Mouse (Mus musculus): ENCODE results near the gene Serpina5. TPM values are rescaled to one million over a fixed set of nuclear protein-coding genes. Genes with fewer than 3 reads are reported as not detected.

The Serpina5 gene
- polyA plus RNA-seq, 1 experiment from 2014 or later, result not detected

DNA sequence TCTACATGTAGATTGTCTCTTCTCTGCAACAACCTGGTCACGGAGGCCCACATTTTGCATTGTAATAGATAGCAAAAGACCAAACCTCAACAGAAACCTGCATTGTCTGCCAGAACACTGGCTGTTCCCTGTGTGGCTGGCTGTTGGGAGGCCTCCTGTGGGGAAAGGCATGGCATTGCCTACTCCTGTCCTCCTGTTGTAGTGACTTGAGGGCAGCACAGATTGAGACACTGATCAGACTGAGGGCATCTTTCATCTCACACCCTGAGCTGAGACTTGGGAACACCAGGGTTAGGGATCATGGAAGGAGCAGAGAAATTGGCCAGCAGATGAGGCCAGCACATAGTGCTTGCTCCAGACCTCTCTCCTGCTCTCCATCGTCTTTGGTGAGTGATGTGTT is 37.3 kb downstream of the Serpina5 start:
- Histone ChIP-seq H3K36me3 (no peaks in the 10 kb centered on the region), H3K4me1 (replicated peaks) (no peaks in the 10 kb centered on the region), H3K4me2 (no peak overlapping the region), H3K27me3 (no peaks in the 10 kb centered on the region), H3K27ac (replicated peaks) (no peak overlapping the region), H3K9me3 (no peaks in the 10 kb centered on the region), H3K4me3 (no peak overlapping the region), H3K9ac (no peak overlapping the region)
- WGBS, result 81% methylated on average over 2 of the region's 2 CpGs
- no peak for ATAC-seq (ENCODE audit: low FRiP score, low read depth)

DNA sequence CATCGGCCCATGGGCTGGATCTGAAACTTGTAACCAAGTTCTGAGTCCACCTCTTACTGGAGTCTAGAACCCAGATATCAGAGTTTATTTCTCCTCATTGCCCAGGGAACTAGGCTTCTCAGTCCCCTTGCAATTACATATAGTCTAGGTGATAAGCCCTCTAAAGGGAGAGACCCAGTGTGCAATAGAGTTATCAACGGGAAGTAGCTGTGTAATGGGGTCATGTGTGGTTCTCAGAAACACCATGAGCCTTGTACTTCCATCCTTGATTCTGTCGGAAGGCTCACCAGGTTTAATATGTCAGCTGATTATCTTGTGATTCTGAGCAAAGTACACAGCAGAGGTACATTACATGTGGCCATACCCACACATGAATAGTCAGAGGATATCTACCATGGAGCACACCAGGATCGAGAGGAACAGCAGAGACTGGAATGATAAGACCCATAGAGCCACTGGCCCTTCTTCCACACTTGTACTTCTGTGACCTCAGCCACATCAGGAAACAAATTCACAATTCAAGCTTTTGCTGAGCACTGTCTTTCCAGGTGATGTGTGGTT is 39.7 kb downstream of the Serpina5 start:
- H3K4me3 ChIP-seq, result no peak overlapping the region
- H3K27ac ChIP-seq (replicated peaks), result no peak overlapping the region
- H3K36me3 ChIP-seq, result no peaks in the 10 kb centered on the region
- no peaks in the 10 kb centered on the region for H3K27me3 ChIP-seq
- no peak overlapping the region for H3K4me2 ChIP-seq
- ATAC-seq (ENCODE audit: low FRiP score, low read depth), result no peak
- H3K9ac ChIP-seq, result no peak overlapping the region
- WGBS, result 94% methylated on average over 4 of the region's 4 CpGs
- no peaks in the 10 kb centered on the region for H3K9me3 ChIP-seq
- no peaks in the 10 kb centered on the region for H3K4me1 ChIP-seq (replicated peaks)

DNA sequence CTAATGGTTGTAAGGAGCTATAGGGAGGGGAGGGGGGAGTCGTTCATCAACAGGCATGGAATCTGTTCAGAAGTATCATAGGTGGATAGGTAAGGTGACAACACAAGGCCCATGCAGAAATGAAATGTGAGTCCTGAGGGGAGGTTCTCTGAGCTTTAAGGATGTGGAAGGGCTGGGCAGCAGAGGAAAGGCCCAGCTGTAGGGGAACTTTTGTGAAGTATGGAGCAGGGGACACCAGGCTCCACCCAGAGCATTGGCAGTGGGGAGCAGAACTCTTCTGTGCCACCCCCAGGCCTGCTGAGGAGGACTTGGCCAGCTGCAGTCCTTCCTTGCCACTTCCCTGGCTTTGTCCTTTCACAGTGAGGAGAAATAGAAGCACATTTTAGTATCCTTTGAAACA is 40.6 kb downstream of the Serpina5 start:
- WGBS, result 93% methylated on average over 1 of the region's 1 CpGs

DNA sequence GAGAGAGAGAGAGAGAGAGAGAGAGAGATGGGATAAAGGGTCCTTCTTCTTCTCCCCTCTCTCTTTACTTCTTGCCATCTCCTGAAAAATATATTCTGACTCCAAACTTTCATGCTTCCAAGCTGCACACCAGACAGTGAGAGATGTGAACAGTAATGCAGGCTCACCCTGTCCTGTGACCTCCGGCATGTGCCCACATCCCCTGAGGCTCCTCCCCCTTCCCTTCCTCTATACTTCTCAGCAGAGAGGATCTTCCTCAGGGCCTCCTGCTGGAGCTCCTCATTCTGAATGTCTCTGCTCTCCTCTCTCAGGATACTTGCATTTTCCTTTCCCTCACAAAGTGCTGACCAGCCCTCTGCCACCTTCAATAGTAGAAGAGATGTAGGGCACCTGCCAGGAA is 41.5 kb downstream of the Serpina5 start:
- ATAC-seq (ENCODE audit: low FRiP score, low read depth), result no peak

More for the DNA sequence above, 40.6 kb downstream of the Serpina5 start:
- Histone ChIP-seq H3K36me3 (no peaks in the 10 kb centered on the region), H3K27ac (replicated peaks) (no peak overlapping the region), H3K4me2 (no peak overlapping the region), H3K4me3 (no peak overlapping the region), H3K9me3 (no peaks in the 10 kb centered on the region), H3K27me3 (no peaks in the 10 kb centered on the region), H3K4me1 (replicated peaks) (no peaks in the 10 kb centered on the region), H3K9ac (no peak overlapping the region)
- ATAC-seq (ENCODE audit: low FRiP score, low read depth), result no peak

DNA sequence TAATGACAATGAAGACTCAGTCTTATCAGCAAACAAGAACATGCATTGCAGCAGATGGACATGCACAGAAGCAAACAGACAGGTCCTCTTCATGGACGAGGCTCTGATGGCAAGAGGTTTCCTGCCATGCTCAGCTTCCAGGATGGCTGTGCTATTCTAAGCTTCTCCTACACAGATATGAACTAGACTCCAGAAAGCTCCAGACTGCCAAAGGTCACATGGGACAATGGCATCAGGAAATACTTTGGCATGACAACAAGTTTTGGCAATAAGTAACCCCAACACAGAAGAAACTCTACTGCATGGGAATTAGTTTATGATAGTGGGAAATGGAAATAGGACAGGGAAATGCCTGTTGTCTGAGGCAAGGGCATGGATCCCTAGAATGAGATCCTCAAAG is 42.4 kb downstream of the Serpina5 start:
- H3K4me3 ChIP-seq, result no peak overlapping the region
- H3K9ac ChIP-seq, result no peak overlapping the region
- 91% methylated on average over 1 of the region's 1 CpGs for WGBS
- H3K36me3 ChIP-seq, result no peaks in the 10 kb centered on the region
- H3K27me3 ChIP-seq, result no peaks in the 10 kb centered on the region
- no peak overlapping the region for H3K4me2 ChIP-seq
- no peak for ATAC-seq (ENCODE audit: low FRiP score, low read depth)
- H3K9me3 ChIP-seq, result no peaks in the 10 kb centered on the region
- no peaks in the 10 kb centered on the region for H3K4me1 ChIP-seq (replicated peaks)
- no peak overlapping the region for H3K27ac ChIP-seq (replicated peaks)

More for the DNA sequence above, 41.5 kb downstream of the Serpina5 start:
- Histone ChIP-seq H3K4me1 (replicated peaks) (no peaks in the 10 kb centered on the region), H3K27ac (replicated peaks) (no peak overlapping the region), H3K9ac (no peak overlapping the region), H3K4me3 (no peak overlapping the region), H3K36me3 (no peaks in the 10 kb centered on the region), H3K4me2 (no peak overlapping the region), H3K27me3 (no peaks in the 10 kb centered on the region), H3K9me3 (no peaks in the 10 kb centered on the region)
- WGBS, result 73% methylated on average over 1 of the region's 1 CpGs

DNA sequence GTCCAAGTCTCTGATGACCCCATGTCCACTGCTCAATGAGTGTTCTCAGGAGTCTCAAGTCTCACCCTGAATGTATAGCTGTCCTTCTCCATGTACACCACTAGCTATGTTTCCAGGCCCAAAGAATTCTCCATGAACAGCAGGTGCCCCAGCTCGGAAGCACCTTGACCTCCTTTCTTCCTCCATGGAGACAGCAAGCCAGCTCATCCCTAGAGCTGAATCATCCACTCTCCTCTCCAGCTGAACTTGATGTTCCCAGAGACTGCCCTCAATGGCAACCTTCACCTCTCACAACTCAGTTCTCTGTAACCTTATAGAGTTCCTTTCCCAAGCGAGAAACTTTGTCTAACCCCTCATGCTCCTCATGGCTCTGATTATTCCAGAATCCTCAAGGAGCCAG is 44.7 kb downstream of the Serpina5 start:
- no peaks in the 10 kb centered on the region for H3K36me3 ChIP-seq
- no peak overlapping the region for H3K9ac ChIP-seq
- H3K27ac ChIP-seq (replicated peaks), result no peak overlapping the region
- H3K27me3 ChIP-seq, result no peaks in the 10 kb centered on the region
- no peaks in the 10 kb centered on the region for H3K4me1 ChIP-seq (replicated peaks)
- H3K4me2 ChIP-seq, result no peak overlapping the region
- 91% methylated on average over 2 of the region's 2 CpGs for WGBS
- no peaks in the 10 kb centered on the region for H3K9me3 ChIP-seq
- H3K4me3 ChIP-seq, result no peak overlapping the region
- ATAC-seq (ENCODE audit: low FRiP score, low read depth), result no peak

DNA sequence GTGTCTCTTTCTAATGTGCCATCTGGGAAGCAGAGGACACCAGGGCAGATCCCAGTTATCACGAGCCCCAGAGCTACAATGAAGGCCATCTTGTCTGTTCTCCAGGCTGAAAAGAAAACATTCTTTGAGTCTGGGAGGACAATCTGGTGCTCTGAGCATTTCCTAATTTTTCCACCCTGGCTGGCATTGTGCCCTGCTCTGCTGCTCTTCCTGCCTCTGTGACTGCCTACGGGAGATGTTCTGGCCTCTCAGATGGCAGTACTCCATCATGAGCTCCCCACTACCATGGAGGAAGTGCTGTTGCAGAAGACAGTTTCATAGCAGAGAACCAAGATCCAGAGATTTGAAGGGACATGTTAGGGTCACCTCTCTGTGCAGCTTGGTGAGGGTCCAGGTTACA is 51.1 kb downstream of the Serpina5 start:
- no peak overlapping the region for H3K9ac ChIP-seq
- ATAC-seq (ENCODE audit: low FRiP score, low read depth), result no peak
- H3K36me3 ChIP-seq, result no peaks in the 10 kb centered on the region
- no peaks in the 10 kb centered on the region for H3K27me3 ChIP-seq
- H3K4me1 ChIP-seq (replicated peaks), result no peaks in the 10 kb centered on the region
- H3K4me3 ChIP-seq, result no peak overlapping the region
- H3K4me2 ChIP-seq, result no peak overlapping the region
- no peak overlapping the region for H3K27ac ChIP-seq (replicated peaks)
- H3K9me3 ChIP-seq, result no peaks in the 10 kb centered on the region
- WGBS, result 86% methylated on average over 2 of the region's 2 CpGs

DNA sequence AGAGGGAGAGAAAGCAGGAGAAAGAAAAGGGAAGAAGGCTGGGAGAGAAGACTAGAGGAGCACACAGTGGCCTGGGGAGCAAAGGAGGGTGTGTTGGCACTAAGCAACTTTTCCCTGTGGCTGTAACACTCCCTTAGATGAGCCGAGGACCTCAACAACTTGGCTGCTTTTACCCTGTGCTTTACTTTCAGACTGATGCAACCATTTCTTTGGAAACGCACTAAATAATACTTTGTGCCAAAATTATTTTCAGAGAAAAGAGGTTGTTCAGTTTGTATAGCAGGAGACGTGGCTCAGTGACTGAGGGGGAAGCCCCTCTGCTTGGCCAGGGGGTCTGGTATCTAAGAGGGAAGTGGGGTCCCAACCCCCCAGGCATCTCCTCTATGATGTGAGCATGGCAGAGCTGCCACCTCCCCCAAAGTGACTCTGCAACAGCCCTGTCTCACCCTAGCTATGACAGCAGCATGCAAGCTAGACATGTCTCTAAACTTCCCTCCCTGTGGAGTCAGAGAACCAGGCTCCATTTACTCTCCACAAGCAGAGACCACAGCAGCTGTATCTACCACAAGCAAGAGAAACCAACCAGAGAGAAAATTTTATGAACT is 52.2 kb downstream of the Serpina5 start:
- ATAC-seq (ENCODE audit: low FRiP score, low read depth), result no peak
- H3K36me3 ChIP-seq, result no peaks in the 10 kb centered on the region
- no peak overlapping the region for H3K27ac ChIP-seq (replicated peaks)
- 86% methylated on average over 3 of the region's 3 CpGs for WGBS
- H3K4me1 ChIP-seq (replicated peaks), result no peaks in the 10 kb centered on the region
- no peaks in the 10 kb centered on the region for H3K9me3 ChIP-seq
- no peak overlapping the region for H3K9ac ChIP-seq
- H3K4me2 ChIP-seq, result no peak overlapping the region
- no peak overlapping the region for H3K4me3 ChIP-seq
- H3K27me3 ChIP-seq, result no peaks in the 10 kb centered on the region

DNA sequence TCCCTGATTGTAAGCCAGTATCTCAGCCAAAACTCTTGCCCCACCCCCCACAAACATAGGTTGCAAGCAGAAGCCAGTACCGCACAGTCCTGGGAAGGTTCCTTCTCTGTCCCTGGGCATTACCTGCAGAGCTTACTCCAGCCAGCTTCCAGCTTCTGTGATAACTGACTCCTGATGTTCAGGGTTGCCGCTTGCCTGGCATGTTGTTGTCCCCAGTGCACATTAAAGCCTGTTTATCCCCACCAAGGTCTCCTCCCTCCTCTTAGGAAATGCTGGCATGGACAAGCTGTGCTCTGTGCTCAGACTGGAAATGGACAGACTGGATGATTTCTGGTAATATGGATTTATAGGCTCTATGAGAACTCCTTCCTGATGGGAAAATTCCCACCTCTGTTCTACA is 52.7 kb downstream of the Serpina5 start, which contains the start of gene Serpina3c:
TSS of gene Serpina3c (minus strand) at position 215 of the 400 bp plus-strand sequence.
- H3K27ac ChIP-seq (replicated peaks), result no peak within 1 kb of the TSS
- H3K36me3 ChIP-seq, result no peaks in the 10 kb centered on the region
- no peak for ATAC-seq (ENCODE audit: low FRiP score, low read depth)
- no peak within 1 kb of the TSS for H3K4me3 ChIP-seq
- 90% methylated on average over 2 of the region's 2 CpGs for WGBS
- no peaks in the 10 kb centered on the region for H3K4me1 ChIP-seq (replicated peaks)
- H3K4me2 ChIP-seq, result no peak within 1 kb of the TSS
- no peaks in the 10 kb centered on the region for H3K27me3 ChIP-seq
- no peak within 1 kb of the TSS for H3K9ac ChIP-seq
- no peaks in the 10 kb centered on the region for H3K9me3 ChIP-seq

Other genes starting within 250 kb of the Serpina5 start
- 0.80 TPM in 1 of 2 replicates, not detected in the other for gene Serpina1a, start 237.6 kb upstream of the Serpina5 start, polyA plus RNA-seq (2015; fragmentation: Nextera tagmentation; extraction: Ambion mirVana)
- 0.19 TPM in 1 of 2 replicates, not detected in the other for gene Serpina1c, start 196.2 kb upstream of the Serpina5 start, polyA plus RNA-seq (2015; fragmentation: Nextera tagmentation; extraction: Ambion mirVana)
- 0.19 TPM in 1 of 2 replicates, not detected in the other for gene Serpina1e, start 142.1 kb upstream of the Serpina5 start, polyA plus RNA-seq (2015; fragmentation: Nextera tagmentation; extraction: Ambion mirVana)
- gene Serpina11, start 111.2 kb upstream of the Serpina5 start, polyA plus RNA-seq (2015; fragmentation: Nextera tagmentation; extraction: Ambion mirVana), result not detected in 2 replicates
- gene Serpina9, start 87.4 kb upstream of the Serpina5 start, polyA plus RNA-seq (2015; fragmentation: Nextera tagmentation; extraction: Ambion mirVana), result 0.18 and 0.32 TPM in 2 replicates
- not detected in 2 replicates for gene Serpina12, start 56.7 kb upstream of the Serpina5 start, polyA plus RNA-seq (2015; fragmentation: Nextera tagmentation; extraction: Ambion mirVana)
- gene Serpina3a, start 11.6 kb downstream of the Serpina5 start, polyA plus RNA-seq (2015; fragmentation: Nextera tagmentation; extraction: Ambion mirVana), result not detected in 2 replicates
- not detected in 2 replicates for gene Serpina3b, start 26.9 kb downstream of the Serpina5 start, polyA plus RNA-seq (2015; fragmentation: Nextera tagmentation; extraction: Ambion mirVana)
- gene Serpina3c, start 52.8 kb downstream of the Serpina5 start, polyA plus RNA-seq (2015; fragmentation: Nextera tagmentation; extraction: Ambion mirVana), result not detected in 2 replicates
- gene Serpina3f, start 113.4 kb downstream of the Serpina5 start, polyA plus RNA-seq (2015; fragmentation: Nextera tagmentation; extraction: Ambion mirVana), result 0.10 and 0.12 TPM in 2 replicates
- gene Serpina3g, start 135.1 kb downstream of the Serpina5 start, polyA plus RNA-seq (2015; fragmentation: Nextera tagmentation; extraction: Ambion mirVana), result 0.88 and 2.4 TPM in 2 replicates
- not detected in 2 replicates for gene Serpina3i, start 162.0 kb downstream of the Serpina5 start, polyA plus RNA-seq (2015; fragmentation: Nextera tagmentation; extraction: Ambion mirVana)
- not detected in 2 replicates for gene Serpina3j, start 213.4 kb downstream of the Serpina5 start, polyA plus RNA-seq (2015; fragmentation: Nextera tagmentation; extraction: Ambion mirVana)
- not detected in 2 replicates for gene Serpina3k, start 237.4 kb downstream of the Serpina5 start, polyA plus RNA-seq (2015; fragmentation: Nextera tagmentation; extraction: Ambion mirVana)
- not detected in 2 replicates for gene Serpina3m, start 237.4 kb downstream of the Serpina5 start, polyA plus RNA-seq (2015; fragmentation: Nextera tagmentation; extraction: Ambion mirVana)